Mouse (Mus musculus): ENCODE data around the gene Rnd2.
A peak's percentile ranks its signal among the peaks of the same experiment; 100 is the strongest.
"Not testable (repeated sequence)": the region's sequence is repeated elsewhere in the genome, so short reads cannot be mapped to it uniquely, and the experiment has no call there.

Gene Rnd2

GRCm38 (mm10) chr11:101469155-101469554 is 4.4 kb downstream of the Rnd2 start:
- no peak for DNase-seq (ENCODE audit: low spot score)

- no peak for DNase-seq (ENCODE audit: low spot score)
Observed at GRCm38 (mm10) chr11:101470206-101470605, 5.4 kb downstream of the Rnd2 start.

GRCm38 (mm10) chr11:101471926-101472325 is 7.1 kb downstream of the Rnd2 start:
- no peak for DNase-seq (ENCODE audit: low spot score)

GRCm38 (mm10) chr11:101472336-101472735 is 7.5 kb downstream of the Rnd2 start:
- no peak for DNase-seq (ENCODE audit: low spot score)

- DNase-seq (ENCODE audit: low spot score): not testable (repeated sequence)
Observed at GRCm38 (mm10) chr11:101473686-101474085, 8.9 kb downstream of the Rnd2 start.

GRCm38 (mm10) chr11:101474298-101474697 is 9.5 kb downstream of the Rnd2 start:
- DNase-seq (ENCODE audit: low spot score): no peak

- not testable (repeated sequence) for DNase-seq (ENCODE audit: low spot score)
Observed at GRCm38 (mm10) chr11:101476361-101476760, 11.6 kb downstream of the Rnd2 start.

- DNase-seq (ENCODE audit: low spot score): peak; percentile 75
Observed at GRCm38 (mm10) chr11:101477194-101477551, 12.4 kb downstream of the Rnd2 start.

- DNase-seq (ENCODE audit: low spot score): peak; percentile 75
Observed at GRCm38 (mm10) chr11:101477552-101478211, 12.9 kb downstream of the Rnd2 start.

GRCm38 (mm10) chr11:101479171-101479635 is 14.4 kb downstream of the Rnd2 start:
- peak; percentile 90 for DNase-seq (ENCODE audit: low spot score)

GRCm38 (mm10) chr11:101480912-101481311 is 16.1 kb downstream of the Rnd2 start:
- DNase-seq (ENCODE audit: low spot score): no peak

- no peak for DNase-seq (ENCODE audit: low spot score)
Observed at GRCm38 (mm10) chr11:101483804-101484203, 19.0 kb downstream of the Rnd2 start.

GRCm38 (mm10) chr11:101484245-101484644 is 19.4 kb downstream of the Rnd2 start:
- no peak for DNase-seq (ENCODE audit: low spot score)

- no peak for DNase-seq (ENCODE audit: low spot score)
Observed at GRCm38 (mm10) chr11:101484814-101485213, 20.0 kb downstream of the Rnd2 start.

GRCm38 (mm10) chr11:101485509-101486028 is 20.8 kb downstream of the Rnd2 start:
- DNase-seq (ENCODE audit: low spot score): peak; percentile 19

GRCm38 (mm10) chr11:101486126-101486525 is 21.3 kb downstream of the Rnd2 start:
- DNase-seq (ENCODE audit: low spot score): no peak

GRCm38 (mm10) chr11:101506269-101506780 is 41.5 kb downstream of the Rnd2 start:
- peak; percentile 43 for DNase-seq (ENCODE audit: low spot score)

GRCm38 (mm10) chr11:101507090-101507489 is 42.3 kb downstream of the Rnd2 start:
- DNase-seq (ENCODE audit: low spot score): no peak

- peak; percentile 5 for DNase-seq (ENCODE audit: low spot score)
Observed at GRCm38 (mm10) chr11:101518937-101519336, 54.1 kb downstream of the Rnd2 start.

- DNase-seq (ENCODE audit: low spot score): no peak
Observed at GRCm38 (mm10) chr11:101519364-101519763, 54.6 kb downstream of the Rnd2 start.

Data from retina, embryonic 14.5 days (tissue).